Mouse (Mus musculus): ENCODE results near the gene Gm10188.

GRCm38 (mm10) chr1:132206828-132207227 lies 22.7 kb downstream of the Gm10188 start:
- no peak for TF ChIP-seq POLR2A (IDR thresholded peaks at IDR 0.05; ENCODE audit: insufficient read depth, low read length)
- TF ChIP-seq CTCF (IDR thresholded peaks at IDR 0.05; ENCODE audit: low read depth, low read length) = no peak

Data from ES-Bruce4 (cell line).